17 mouse cellular contexts compared by ENCODE assay signal in genomic region chr16:10641146-10641545, GRCm38 (mm10).
"Had no signal": no experiment of that assay in that cellular context is flagged by ENCODE, and none has a peak within 500 bp of the region (broad histone marks: within the 10 kb centered on the region; RNA-seq: fewer than 3 reads in every experiment).

No protein-coding gene starts in this region.

- H3K4me2 ChIP-seq: neural tube, embryonic 12.5 days; neural tube, embryonic 13.5 days; neural tube, embryonic 15.5 days; stomach, embryonic 15.5 days had no signal

- H3K9me3 ChIP-seq: neural tube, embryonic 12.5 days; neural tube, embryonic 13.5 days; neural tube, embryonic 15.5 days; stomach, embryonic 15.5 days had no signal

- H3K9ac ChIP-seq: neural tube, embryonic 12.5 days; neural tube, embryonic 13.5 days; neural tube, embryonic 15.5 days; stomach, embryonic 15.5 days had no signal

- H3K36me3 ChIP-seq: neural tube, embryonic 12.5 days; neural tube, embryonic 13.5 days; neural tube, embryonic 15.5 days; stomach, embryonic 15.5 days had no signal

- H3K4me1 ChIP-seq: neural tube, embryonic 12.5 days had no signal

- H3K4me3 ChIP-seq: neural tube, embryonic 12.5 days; neural tube, embryonic 13.5 days; neural tube, embryonic 15.5 days; stomach, embryonic 15.5 days had no signal

- DNase-seq: retina, postnatal 1 day; right cerebral cortex, adult 18-20 months; right cerebral cortex, postnatal 14 days; right cerebral cortex, postnatal 25 days; right cerebral cortex, postnatal 4 days; spleen, adult 18-20 months; thymus, adult 18-20 months; thymus, adult 2 months; thymus, postnatal 14 days; thymus, postnatal 25 days; thymus, postnatal 36 days; thymus, postnatal 4 days had no signal

- H3K27ac ChIP-seq: neural tube, embryonic 12.5 days; neural tube, embryonic 13.5 days; neural tube, embryonic 15.5 days; stomach, embryonic 15.5 days; stomach, postnatal 0 days had no signal

- H3K27me3 ChIP-seq: neural tube, embryonic 12.5 days; neural tube, embryonic 13.5 days; neural tube, embryonic 15.5 days; stomach, embryonic 15.5 days had no signal
